Mouse (Mus musculus): ENCODE measurements at regions not wholly inside any gene's neighbourhood (a gene's known extent, or its start where the extent isn't known, plus 50 kb on each side); places are given as distances from the start of the nearest gene placed in this dataset.

- DNase-seq (ENCODE audit: low read depth, low spot score): no peak
These were observed 558.0 kb downstream of the Ebf1 start for GRCm38 (mm10) chr11:45174811-45175798.

DNA sequence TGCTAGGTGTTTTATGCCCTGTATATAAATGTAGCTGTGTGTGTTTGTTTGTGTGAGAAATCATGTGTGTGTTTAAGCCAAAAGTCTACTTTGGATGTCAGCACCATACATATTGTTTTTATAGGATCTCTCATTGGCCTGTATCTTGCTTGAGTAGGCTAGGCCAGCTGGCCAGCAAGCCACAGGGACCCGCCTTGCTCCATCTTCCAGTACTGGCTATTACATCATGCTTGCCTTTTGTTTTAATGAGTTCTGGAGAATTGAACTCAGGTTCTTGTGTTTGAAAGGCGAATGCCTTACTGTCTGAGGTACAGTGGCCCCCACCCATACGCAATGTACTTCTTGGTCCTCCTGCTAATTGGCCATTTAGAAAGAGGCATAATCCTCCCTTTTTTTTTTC lies 559.9 kb downstream of the Ebf1 start:
- DNase-seq (ENCODE audit: low read depth, low spot score): no peak

GRCm38 (mm10) chr11:45178036-45178435 lies 560.9 kb downstream of the Ebf1 start:
- DNase-seq (ENCODE audit: low read depth, low spot score): no peak

DNA sequence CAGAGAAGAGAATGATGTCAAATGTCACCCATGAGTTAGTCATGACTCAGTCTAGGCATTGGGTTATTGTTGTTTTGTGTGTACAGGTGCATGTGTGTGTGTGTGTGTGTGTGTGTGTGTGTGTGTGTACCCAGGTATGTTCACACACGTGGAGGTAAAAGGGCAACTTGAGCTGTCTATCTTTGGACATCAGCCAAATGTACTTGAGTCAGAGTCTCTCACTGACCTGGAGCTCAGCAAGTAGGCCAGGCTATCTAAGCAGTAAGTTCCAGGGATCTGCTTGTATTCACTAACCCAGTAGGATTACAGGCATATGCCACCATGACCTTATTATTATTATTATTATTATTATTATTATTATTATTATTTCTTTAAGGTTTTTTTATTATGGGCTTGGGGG lies 561.9 kb downstream of the Ebf1 start:
- no peak for DNase-seq (ENCODE audit: low read depth, low spot score)

DNA sequence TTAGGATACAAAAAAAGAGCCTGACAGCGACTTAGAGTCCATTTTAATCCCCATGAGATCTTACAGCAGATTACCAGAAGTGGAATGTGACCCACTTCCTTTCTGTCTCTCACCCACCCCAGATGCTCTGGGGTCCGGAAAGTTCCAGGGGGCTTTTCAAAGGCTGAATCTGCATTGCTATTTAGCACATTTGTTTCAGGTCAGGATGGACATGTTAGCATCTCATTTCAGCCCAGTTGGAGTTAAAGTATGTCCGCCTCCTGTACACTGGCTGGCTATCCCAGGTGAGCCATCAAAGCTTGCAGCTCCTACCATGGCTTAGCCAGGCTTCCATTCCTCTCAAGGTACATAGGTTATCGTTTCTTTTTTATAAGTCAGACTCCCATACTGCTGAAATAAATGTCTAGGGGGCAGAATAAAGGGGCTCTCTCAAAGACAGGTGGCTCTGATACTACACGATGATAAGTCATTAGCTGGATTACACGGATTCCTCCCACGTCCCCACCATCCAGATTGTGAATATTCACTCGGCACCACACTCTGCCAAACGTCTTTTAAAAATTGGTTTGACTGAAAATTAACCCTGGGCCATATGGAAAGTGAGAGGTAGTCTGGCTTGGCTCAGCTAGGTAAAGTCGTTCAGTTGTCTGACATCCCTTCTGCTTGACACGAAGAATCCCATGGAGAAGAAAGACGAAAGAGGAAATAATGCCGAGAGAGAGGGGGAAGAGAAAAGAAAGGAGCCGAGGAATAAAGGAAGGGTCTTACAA lies 573.7 kb downstream of the Ebf1 start:
- DNase-seq (ENCODE audit: low read depth, low spot score): no peak

GRCm38 (mm10) chr11:45191392-45192189 lies 574.5 kb downstream of the Ebf1 start:
- DNase-seq (ENCODE audit: low read depth, low spot score): no peak

DNA sequence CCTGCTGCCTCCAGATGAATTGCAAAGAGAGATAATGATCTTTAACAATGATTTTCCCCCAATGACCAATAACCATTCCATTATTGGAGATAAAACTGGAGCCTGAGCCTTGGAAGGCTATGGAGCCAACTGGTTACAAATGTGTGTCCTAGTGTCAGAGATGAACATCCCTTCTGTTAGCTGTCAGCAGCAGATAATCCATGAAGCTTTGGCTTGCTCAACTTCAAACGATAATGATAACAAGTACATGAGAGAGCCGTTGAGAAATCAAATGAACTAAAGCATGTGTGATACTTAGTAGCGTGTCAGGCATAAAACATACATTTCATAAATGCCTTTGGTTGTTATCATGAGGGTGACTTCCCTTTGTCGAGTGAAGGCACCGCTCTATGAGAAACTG lies 576.2 kb downstream of the Ebf1 start:
- DNase-seq (ENCODE audit: low read depth, low spot score): no peak

- DNase-seq (ENCODE audit: low read depth, low spot score): no peak
These were observed 582.4 kb downstream of the Ebf1 start for GRCm38 (mm10) chr11:45199520-45199919.

DNA sequence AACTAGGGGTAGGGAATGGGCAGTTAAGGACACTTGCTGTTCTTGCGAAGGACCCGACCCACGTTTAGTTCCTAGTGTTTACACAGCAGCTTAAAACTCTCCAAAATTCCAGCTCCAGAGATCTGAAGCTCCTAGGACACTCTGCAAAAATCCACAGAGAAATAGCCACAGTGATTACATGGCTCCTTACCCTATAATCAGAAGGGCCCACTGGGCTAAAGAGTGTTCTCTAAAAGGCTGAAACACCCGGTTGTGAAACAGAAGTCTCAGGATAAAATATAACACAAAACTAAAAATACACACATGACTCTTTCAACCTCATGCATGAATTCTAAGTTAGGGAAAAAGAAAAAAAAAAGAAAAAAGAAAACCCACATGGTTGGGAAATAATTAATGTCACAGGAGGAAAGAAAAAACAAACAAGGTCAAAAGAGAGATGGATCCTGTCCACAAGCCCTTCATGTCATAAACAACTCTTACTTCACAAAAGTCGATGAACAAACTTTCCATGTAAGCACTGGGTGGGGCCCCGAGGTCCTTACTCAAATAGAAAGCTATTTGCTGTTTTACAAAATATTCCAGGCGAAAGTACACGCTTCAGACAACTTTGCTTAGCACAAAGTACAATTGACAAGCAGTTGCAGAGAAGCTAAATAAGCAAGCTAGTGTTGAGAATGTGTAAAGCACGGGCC lies 583.7 kb downstream of the Ebf1 start:
- no peak for DNase-seq (ENCODE audit: low read depth, low spot score)

DNA sequence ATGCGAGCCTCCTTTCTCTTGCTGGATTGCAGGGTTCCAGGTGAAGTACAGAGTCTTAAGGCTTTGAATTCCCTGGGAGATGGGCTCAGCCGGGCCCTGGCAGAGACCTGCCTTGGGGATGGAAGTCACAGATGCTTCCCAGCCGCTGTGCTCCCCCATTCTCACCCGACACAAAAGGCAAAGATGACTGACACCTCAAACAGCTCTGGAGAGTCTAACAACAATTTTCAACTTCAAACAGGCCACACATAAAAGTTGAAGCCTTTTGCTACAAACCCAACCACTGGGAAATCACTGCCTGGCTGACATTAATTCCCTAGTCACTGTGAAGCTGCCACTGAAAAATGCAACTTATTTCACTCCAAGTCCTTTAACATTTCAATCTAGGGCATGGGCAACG lies 586.3 kb downstream of the Ebf1 start:
- no peak for DNase-seq (ENCODE audit: low read depth, low spot score)

GRCm38 (mm10) chr11:45206611-45207525 lies 589.8 kb downstream of the Ebf1 start:
- DNase-seq (ENCODE audit: low read depth, low spot score): no peak

- peak; percentile 15 for DNase-seq (ENCODE audit: low read depth, low spot score)
These were observed 597.0 kb downstream of the Ebf1 start for GRCm38 (mm10) chr11:45214096-45214495.

GRCm38 (mm10) chr11:45216942-45217474 lies 599.9 kb downstream of the Ebf1 start:
- no peak for DNase-seq (ENCODE audit: low read depth, low spot score)

- DNase-seq (ENCODE audit: low read depth, low spot score): no peak
These were observed 602.1 kb downstream of the Ebf1 start for GRCm38 (mm10) chr11:45219239-45219638.

- no peak for DNase-seq (ENCODE audit: low read depth, low spot score)
These were observed 604.9 kb downstream of the Ebf1 start for GRCm38 (mm10) chr11:45222021-45222420.

GRCm38 (mm10) chr11:45235476-45236412 lies 616.1 kb upstream of the Clint1 start:
- no peak for DNase-seq (ENCODE audit: low read depth, low spot score)

DNA sequence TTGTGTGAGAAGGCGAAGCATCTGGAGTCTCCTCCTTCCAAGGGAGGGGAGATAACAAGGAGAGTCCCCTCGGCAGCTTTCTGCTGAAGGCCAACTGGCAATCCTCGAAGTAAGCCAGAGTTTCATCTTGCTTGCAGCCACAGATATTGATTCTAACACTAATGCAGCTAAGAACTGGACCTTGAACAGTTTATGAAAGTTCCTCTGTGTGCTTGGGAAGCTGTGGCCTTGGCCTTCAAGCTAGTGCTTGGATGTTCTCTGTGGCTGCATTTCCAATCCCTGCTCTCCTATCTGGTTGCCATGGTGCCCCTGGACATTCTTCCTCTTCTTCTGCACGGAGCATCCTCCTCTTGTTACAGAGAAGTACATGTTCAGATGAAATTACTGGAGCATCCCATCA lies 614.8 kb upstream of the Clint1 start:
- DNase-seq (ENCODE audit: low read depth, low spot score): no peak

- DNase-seq (ENCODE audit: low read depth, low spot score): no peak
These were observed 612.8 kb upstream of the Clint1 start for GRCm38 (mm10) chr11:45239044-45239443.

DNA sequence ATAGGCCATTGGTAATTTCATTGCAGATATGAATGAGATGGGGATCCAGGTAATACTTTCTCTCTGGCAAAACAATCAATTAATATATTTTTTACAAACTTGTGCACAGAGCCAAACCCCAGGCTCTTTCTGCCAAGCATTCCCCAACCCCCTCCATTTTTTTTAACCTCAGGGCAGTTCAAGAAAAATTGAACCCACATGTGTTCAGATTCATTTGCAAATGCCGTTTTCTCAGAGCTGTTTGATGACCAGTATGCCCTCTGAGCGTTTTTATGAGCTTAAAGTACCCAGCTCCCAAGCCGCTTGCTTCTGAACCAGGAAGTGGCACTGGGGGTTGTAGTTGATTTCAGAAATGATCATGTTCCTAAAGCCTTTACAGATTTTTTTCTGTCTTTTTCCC lies 611.4 kb upstream of the Clint1 start:
- DNase-seq (ENCODE audit: low read depth, low spot score): no peak
